In genomic region chr12:72239230-72239894, GRCm38 (mm10) we compare ENCODE assay signal across 16 mouse cellular contexts. TPM values are rescaled to one million over a fixed set of nuclear protein-coding genes. Genes with fewer than 3 reads are reported as not detected.
DNase-seq lines count a peak whose midpoint lies in the region; ATAC-seq and TF ChIP-seq lines count a peak whose summit lies in the region.
"Had no signal": no experiment of that assay in that cellular context is flagged by ENCODE, and none has a peak within 500 bp of the region (broad histone marks: within the 10 kb centered on the region; RNA-seq: fewer than 3 reads in every experiment).

No protein-coding gene starts in this region.

- DNase-seq in layer of hippocampus, adult 11-12 months (ENCODE audit: low spot score): peak; percentile 49
- DNase-seq in layer of hippocampus, postnatal 36 days: no peak
- peak; percentile 94 for DNase-seq in brain, embryonic 14.5 days (ENCODE audit: low read depth)
- peak; percentile 52 for DNase-seq in midbrain, embryonic 14.5 days
- DNase-seq in embryo, embryonic 9.5 days (ENCODE audit: extremely low spot score): no peak
- DNase-seq in spleen, adult 12 weeks (ENCODE audit: low spot score): no peak
- DNase-seq: gastrocnemius, postnatal 14 days; thymus, adult 18-20 months had no signal

- no peak overlapping the region for H3K4me3 ChIP-seq in heart, embryonic 12.5 days
- no peak overlapping the region for H3K4me3 ChIP-seq in midbrain, embryonic 14.5 days (replicated peaks; ENCODE audit: low read depth, low read length)
- H3K4me3 ChIP-seq: embryonic facial prominence, embryonic 13.5 days; limb, embryonic 12.5 days had no signal

- no peaks in the 10 kb centered on the region for H3K36me3 ChIP-seq in heart, embryonic 12.5 days
- no peaks in the 10 kb centered on the region for H3K36me3 ChIP-seq in midbrain, embryonic 14.5 days (ENCODE audit: control insufficient read depth, insufficient read depth, low read length)
- H3K36me3 ChIP-seq: embryonic facial prominence, embryonic 13.5 days; limb, embryonic 12.5 days had no signal

- peaks cover 41% of the 10 kb centered on the region for H3K27me3 ChIP-seq in heart, embryonic 12.5 days (replicated peaks)
- no peaks in the 10 kb centered on the region for H3K27me3 ChIP-seq in midbrain, embryonic 14.5 days (ENCODE audit: control insufficient read depth, insufficient read depth, low read length)

- TF ChIP-seq POLR2A in brain, embryonic 14.5 days (IDR thresholded peaks at IDR 0.05; ENCODE audit: borderline replicate concordance, extremely low read depth, insufficient read depth, insufficient read length, poor library complexity, severe bottlenecking): no peak

- H3K4me2 ChIP-seq in heart, embryonic 12.5 days: no peak overlapping the region; the same call in 1 of the 2 replicates
- H3K4me2 ChIP-seq in midbrain, embryonic 14.5 days (ENCODE audit: low read length): no peak overlapping the region
- H3K4me2 ChIP-seq: embryonic facial prominence, embryonic 13.5 days; limb, embryonic 12.5 days had no signal

- 41% methylated on average over 12 of the region's 12 CpGs for WGBS in heart, embryonic 12.5 days
- WGBS in midbrain, embryonic 14.5 days: 35% methylated on average over 12 of the region's 12 CpGs

- no peaks in the 10 kb centered on the region for H3K9me3 ChIP-seq in heart, embryonic 12.5 days (replicated peaks)
- no peaks in the 10 kb centered on the region for H3K9me3 ChIP-seq in midbrain, embryonic 14.5 days (ENCODE audit: control insufficient read depth, low read length)
- H3K9me3 ChIP-seq: embryonic facial prominence, embryonic 13.5 days; limb, embryonic 12.5 days had no signal

- H3K27ac ChIP-seq in heart, embryonic 12.5 days (ENCODE audit: poor library complexity, severe bottlenecking): peak overlapping the region; percentile 56
- 0 out of 2 replicates have a peak overlapping the region, but pooled peaks have one; percentile 60 for H3K27ac ChIP-seq in midbrain, embryonic 14.5 days (replicated peaks; ENCODE audit: low read depth, low read length)
- H3K27ac ChIP-seq: embryonic facial prominence, embryonic 13.5 days; limb, embryonic 12.5 days had no signal

- H3K9ac ChIP-seq in heart, embryonic 12.5 days: no peak overlapping the region
- H3K9ac ChIP-seq in midbrain, embryonic 14.5 days (replicated peaks; ENCODE audit: low read length): peak overlapping the region; percentile 4; the same call in 1 of the 2 replicates
- H3K9ac ChIP-seq: embryonic facial prominence, embryonic 13.5 days; limb, embryonic 12.5 days had no signal

- peaks cover 20% of the 10 kb centered on the region for H3K4me1 ChIP-seq in heart, embryonic 12.5 days (replicated peaks)
- H3K4me1 ChIP-seq in midbrain, embryonic 14.5 days (ENCODE audit: control insufficient read depth, insufficient read depth, low read length): peaks cover 16% of the 10 kb centered on the region
- H3K4me1 ChIP-seq: limb, embryonic 12.5 days had no signal

- peak; percentile 73 for ATAC-seq in heart, embryonic 12.5 days (ENCODE audit: insufficient number of reproducible peaks, low FRiP score)
- no peak for ATAC-seq in midbrain, embryonic 14.5 days (ENCODE audit: low FRiP score, low TSS enrichment)
- ATAC-seq in megakaryocyte-erythroid progenitor cell, adult 5-6 weeks (replicated peaks; ENCODE audit: low FRiP score, low TSS enrichment, poor library complexity, severe bottlenecking): no peak
- ATAC-seq: activated CD4-positive, CD25-positive, alpha-beta regulatory T cell, adult 4 months had no signal

- no peak for TF ChIP-seq CTCF in brain, embryonic 14.5 days (IDR thresholded peaks at IDR 0.05; ENCODE audit: borderline replicate concordance, extremely low read depth, insufficient read depth, insufficient read length)

RNA-seq across cellular contexts. Expression of gene Ccdc175, which starts 54.5 kb away (rescaled TPM):
- not detected for total RNA-seq in layer of hippocampus, postnatal 36 days (2021)
- 0.03 TPM in 1 of 2 replicates, not detected in the other for polyA plus RNA-seq in brain, embryonic 14.5 days (2012; rRNA removed)
- not detected in 2 replicates for polyA plus RNA-seq in heart, embryonic 12.5 days (2016; fragmentation: Nextera tagmentation; extraction: Ambion mirVana)
- polyA plus RNA-seq in midbrain, embryonic 14.5 days (2014; fragmentation: Nextera tagmentation; extraction: Ambion mirVana): 0.08 and 0.11 TPM in 2 replicates
- not detected in 2 replicates for total RNA-seq in megakaryocyte-erythroid progenitor cell, adult 5-6 weeks (2014; fragmentation: Nextera tagmentation)
- not detected in 2 replicates for total RNA-seq in megakaryocyte-erythroid progenitor cell, adult 5-6 weeks (2017)
- total RNA-seq: gastrocnemius, postnatal 14 days had no signal
- polyA plus RNA-seq: activated CD4-positive, CD25-positive, alpha-beta regulatory T cell, adult 4 months; embryonic facial prominence, embryonic 13.5 days; kidney, embryonic 14.5 days; limb, embryonic 12.5 days; lung, embryonic 16.5 days; small intestine, adult 2 months had no signal

Comparison
In these comparisons a context has a peak if more than half of its experiments do, and no peak if none do; other contexts are left out.
1. DNase-seq: peak in layer of hippocampus, adult 11-12 months (single experiment), brain, embryonic 14.5 days (single experiment) and midbrain, embryonic 14.5 days (single experiment); none in layer of hippocampus, postnatal 36 days (0 of 2), embryo, embryonic 9.5 days (single experiment) and spleen, adult 12 weeks (single experiment).